Mouse (Mus musculus) natural killer cell, adult 2 months (primary cell): ENCODE results near the gene Spi1.

ENCODE experiments used
- DNase-seq, 2 experiments: peaks; one replicate each; pipeline ENCODE4 v3.0.0; 2022; ENCODE audit warnings: low spot score in 2 of 2

The Spi1 gene

GRCm38 (mm10) chr2:91068162-91068871 is 13.9 kb upstream of the Spi1 start:
- DNase-seq: no peak

DNA sequence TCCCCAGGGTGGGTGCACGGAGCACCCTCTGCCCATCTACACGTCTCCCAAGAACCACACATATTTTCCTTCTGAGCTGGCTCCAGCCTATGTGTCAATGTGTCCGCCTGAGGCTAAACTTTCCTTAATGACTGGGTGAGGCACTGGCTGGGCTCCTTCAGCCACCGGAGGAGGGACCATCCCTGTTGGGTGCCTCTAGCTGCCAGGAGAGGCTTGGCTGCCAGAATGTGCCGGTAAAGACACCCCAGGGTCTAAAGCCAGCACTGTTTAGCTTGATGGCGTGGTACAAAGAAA is 13.4 kb upstream of the Spi1 start:
- DNase-seq: no peak

DNA sequence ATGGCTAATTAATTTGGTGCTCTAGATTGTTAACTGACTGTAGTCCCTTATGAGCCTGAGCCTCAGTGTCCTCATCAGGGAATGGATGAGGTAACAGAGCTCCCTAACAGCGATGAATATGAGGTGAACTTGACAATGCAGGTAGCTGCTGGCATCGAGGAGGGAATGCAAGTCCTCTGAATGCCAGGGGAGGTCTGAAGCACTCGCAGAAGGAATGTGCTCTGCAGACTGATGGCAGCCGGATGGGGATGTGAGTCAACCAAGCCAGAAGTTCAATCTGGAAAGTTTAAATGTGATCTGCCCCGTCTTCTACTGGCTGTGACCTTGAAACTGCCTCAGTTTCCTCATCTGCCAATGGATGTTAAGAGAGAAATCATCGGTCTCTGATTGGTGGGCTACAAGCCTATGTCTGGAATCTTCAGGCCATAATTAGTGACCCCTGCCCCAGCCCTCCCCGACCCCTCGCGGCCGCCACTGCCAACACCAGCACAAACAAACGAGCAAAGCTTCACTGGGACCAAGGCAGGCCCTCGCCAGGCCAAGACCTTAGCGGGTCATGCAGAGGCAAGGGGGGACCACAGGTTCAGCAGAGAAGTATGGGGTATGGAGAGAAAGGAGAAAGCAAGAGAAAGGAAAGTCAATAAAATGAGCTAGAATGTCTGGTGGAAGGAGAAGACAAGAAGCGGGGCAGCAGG is 12.7 kb upstream of the Spi1 start:
- DNase-seq: no peak

DNA sequence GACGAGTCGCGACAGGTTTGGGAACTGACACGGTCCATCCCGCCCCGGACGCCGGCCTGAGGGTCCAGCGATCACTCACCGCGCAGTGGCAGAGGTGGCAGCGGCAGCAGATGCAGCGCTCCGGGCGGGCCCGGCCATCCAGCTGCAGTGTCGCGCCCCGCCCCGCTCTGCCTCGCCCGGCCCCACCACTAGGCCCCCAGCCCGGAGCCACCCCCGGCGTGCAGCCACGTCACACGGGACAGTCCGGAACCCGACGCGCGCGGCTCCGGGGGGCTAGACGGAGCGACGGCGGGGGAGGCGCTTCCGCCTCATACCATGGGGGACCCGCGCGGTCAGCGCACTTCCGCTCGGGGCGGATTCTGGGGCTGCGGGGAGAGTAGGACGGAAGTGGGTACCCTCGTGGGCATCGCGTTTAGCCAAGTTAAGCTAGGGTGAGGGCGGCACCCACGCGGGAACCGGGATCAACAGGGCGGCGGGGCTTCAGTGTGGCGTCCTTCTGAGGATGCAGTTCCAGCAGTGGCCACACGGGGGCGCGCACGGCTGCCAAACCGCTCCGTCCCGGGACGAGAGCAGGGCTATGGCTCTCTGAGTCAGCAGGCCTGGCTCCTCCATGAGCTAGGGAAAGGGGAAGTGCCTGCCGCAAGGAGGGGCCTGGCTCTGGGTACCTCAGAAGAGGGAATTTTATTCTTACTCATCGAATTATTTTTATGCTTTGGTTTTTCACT is 12.0 kb upstream of the Spi1 start, which contains the start of gene Slc39a13:
TSS of gene Slc39a13 (minus strand) at position 342 of the 725 bp plus-strand sequence.
- peak; percentile 96 to 97 for DNase-seq

DNA sequence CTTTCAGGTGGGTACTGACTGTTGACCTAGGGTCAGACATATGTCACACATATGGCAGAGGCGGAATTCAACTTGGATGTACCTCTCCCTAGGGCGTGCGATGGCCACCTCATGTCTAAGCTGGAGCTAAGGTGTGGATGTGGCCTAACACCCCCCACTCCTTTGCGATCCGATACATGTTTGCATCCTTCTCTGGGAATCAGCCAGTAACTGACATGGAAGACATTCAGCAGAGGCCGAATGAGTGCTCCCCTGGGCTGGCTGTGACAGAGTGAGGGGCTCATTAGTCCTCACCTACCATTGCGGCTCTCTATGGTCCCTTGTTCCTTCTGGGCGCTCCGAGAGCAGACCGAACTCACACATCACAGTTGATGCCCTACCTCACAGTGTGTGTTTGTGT is 11.1 kb upstream of the Spi1 start:
- DNase-seq: no peak

DNA sequence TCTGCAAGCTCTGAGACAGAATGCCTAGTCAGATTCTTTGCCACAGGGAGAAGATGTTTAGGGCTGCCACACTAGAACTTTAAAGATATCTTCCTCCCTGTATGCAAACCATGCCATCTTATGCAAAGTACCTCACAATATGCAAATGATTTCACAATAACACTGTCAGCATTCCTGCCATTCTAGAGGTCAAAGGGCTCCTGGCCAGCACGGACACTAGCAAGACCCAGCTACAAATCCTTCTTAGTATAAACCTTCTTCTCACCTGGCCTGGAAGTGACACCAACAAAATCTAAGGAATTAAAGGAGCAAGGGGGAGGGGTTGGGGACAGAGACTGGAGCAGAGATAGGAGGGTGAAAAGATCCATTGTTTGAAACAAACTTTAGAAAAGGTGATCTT is 10.1 kb upstream of the Spi1 start:
- no peak for DNase-seq

DNA sequence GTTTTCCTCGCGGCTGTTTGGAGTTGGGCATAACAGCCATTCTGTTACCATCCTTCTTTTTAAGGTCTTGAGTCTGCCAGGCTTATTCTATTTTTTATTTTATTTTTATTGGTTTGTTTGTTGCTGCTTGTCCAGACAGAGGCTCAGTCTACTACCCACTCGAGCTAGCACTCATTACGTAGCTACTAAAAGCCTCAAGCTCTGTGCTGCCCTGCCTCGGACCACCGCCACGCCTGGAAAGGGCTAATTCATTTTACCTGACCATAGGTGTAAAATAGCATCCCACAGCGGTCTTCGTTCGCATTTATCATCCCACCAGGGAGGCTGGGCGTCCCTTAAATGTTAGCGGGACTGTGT is 4.3 kb upstream of the Spi1 start:
- DNase-seq: no peak

- DNase-seq: peak in 1 of 2 experiments; percentile 28
Observed at GRCm38 (mm10) chr2:91078314-91079025, 3.7 kb upstream of the Spi1 start.

GRCm38 (mm10) chr2:91079026-91079384 is 3.2 kb upstream of the Spi1 start:
- no peak for DNase-seq

GRCm38 (mm10) chr2:91080784-91081513 is 1.2 kb upstream of the Spi1 start:
- DNase-seq: no peak

GRCm38 (mm10) chr2:91082844-91083243 is 654 bp downstream of the Spi1 start:
- peak; percentile 83 to 85 for DNase-seq

DNA sequence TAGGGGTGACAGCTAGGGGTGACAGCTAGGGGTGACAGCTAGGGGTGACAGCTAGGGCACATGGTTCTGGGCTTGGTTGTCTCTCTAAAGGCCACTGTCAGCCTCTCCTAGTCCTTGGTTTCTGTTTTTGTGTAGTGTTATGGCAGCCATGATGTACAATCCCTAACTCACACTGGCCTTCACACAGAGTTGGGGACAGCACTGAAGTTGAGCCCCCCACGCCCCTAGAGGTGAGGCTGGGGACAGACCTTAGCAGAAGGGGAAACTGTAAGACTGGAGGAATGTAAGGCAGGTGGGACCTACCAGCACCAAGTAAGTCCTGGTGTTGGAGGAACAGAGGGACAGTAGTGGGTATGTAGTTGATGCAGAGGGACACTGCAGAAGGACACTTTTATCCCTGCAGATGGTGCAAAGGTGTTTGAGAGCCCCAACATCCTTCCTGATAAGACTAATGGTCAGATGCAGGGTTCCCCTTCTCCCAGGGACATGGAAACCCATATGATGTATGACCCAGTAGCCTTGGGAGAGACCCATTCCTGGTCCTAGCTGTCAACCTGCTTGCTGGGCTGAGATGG is 1.3 kb downstream of the Spi1 start:
- no peak for DNase-seq

- no peak for DNase-seq
Observed at GRCm38 (mm10) chr2:91084179-91084820, 2.1 kb downstream of the Spi1 start.

DNA sequence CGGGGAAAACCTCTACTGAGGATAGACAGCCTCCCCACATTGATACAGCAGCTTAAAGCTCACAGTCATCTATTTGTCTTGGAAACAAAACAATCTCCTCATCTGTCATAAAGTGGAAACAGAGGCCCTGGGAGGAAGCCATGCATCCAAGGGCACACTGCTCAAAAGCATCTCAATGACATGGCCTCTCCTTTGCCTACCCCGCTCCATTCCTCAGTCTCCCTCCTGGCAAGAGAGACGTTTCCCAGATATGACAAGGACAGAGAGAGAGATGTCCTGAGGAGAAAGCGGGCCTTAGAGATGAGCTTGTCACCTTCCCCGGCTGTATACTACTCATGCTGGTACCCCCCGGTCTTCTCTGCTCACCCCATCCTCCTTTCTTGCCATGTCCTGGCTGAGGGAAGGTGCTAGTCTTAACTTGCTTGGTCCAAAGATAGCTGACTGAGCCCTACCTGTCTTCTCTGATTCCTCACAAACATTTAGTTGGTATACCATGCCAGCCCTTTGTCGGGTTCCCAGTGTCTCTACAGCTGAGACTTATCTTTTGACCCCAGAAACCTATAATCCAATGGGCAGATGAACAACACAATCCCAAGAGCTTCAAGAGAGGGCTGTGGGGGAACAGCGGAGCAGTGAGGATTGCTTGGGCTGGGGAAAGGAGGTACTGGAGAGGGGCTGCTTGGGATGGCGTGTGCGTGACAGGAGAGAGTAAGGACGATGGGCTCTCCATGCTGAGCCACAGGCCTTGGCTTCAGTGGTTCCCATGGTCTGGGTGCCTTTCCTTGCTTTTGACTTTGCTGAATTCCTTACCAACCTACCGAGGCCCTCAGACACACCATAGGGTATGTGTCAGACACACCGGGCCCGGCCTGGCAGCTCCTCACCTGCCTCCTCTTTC is 3.6 kb downstream of the Spi1 start:
- no peak for DNase-seq

DNA sequence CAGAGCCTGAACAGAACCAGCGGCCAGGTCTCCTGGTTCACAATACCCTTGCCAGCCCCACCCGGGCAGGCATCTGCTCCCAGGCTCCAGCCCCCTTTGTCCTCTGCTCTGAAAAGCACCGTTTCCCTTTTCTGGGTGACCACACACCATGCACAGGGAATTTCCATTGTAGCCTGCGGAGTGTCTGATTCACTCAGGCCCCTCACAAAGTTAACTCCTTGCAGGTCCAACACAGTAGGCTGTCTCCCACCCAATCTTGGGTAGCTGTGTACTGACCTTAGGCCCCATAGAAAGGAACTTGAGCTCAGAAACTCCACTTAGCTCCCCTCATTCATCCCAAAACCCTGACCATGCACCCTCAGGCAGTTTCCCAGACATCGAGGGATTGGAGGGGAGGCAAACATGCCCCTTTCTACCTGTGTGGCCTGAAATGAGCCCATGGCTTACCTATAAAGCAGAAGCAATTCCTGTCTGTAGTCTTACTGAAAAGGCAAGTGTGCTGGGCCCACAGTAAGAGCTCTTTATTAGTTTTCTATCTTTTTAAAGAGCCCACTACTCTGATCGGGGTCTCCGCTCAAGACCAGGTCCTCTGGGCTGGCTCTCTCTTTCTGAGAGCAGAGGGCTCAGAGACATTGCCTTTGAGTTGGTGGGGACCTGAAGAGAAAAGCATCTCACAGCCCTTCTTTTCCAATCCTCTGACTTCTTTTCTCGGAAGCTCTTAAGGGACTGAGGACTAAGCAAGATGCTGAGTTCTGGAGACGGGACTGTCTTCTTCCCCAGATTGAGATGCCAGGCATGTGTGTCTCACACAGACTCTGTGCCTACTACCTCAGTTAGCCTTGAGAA is 4.4 kb downstream of the Spi1 start:
- no peak for DNase-seq

- peak; percentile 69 to 78 for DNase-seq
Observed at GRCm38 (mm10) chr2:91087453-91087852, 5.3 kb downstream of the Spi1 start.

GRCm38 (mm10) chr2:91088987-91089386 is 6.8 kb downstream of the Spi1 start:
- no peak for DNase-seq

DNA sequence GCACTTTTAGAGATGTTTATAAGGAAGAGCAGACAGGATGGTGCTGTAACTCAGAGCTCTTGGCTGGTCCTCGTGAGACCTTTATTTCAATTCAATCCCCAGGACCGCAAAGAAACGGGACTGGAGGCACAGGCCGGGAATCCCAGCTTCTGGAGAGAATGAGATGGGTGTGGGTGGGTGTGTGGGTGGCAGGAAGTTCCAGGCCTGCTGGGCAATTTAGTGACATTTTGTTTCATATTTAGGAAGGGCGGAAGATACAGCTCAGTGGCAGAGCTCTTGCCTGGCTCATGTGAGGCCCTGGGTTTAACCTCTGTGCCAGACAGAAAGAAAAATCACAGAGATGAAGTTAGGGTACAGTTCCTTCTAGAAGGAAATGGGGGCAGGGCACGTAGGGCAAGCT is 8.0 kb downstream of the Spi1 start:
- no peak for DNase-seq

DNA sequence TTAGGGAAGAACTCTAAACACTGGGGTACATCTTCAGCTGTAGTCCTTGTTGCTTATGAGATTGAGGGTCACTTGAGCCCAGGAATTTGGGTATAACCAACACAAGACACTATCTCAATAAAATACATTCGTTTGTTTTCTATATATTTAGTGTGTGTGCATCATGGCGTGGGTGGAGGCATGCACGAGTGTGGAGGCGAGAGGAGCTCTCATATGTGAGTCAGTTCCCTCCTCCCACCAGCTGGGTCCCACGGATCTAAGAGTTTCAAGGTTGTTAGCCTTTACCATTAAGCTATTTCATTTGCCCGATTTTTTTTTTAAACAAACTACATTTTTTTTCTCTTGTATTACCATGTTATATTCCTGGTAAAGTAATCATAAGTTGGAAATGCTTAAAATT is 8.6 kb downstream of the Spi1 start:
- DNase-seq: no peak
